Mouse (Mus musculus) layer of hippocampus, postnatal 36 days (tissue): ENCODE measurements around the gene Bicra. TPM values are rescaled to one million over a fixed set of nuclear protein-coding genes. Genes with fewer than 3 reads are reported as not detected.

Experiments used
- DNase-seq, 2 experiments: peaks; one replicate each; pipeline ENCODE4 v3.0.0; 2022
- total RNA-seq, 2 experiments: library from RNA; stranded (reverse); gene quantifications; 2 replicates each; pipeline ENCODE4 v1.2.3; 2021

Gene Bicra
- total RNA-seq, 2 experiments from 2014 or later: 19.5 to 21.9 TPM

DNA sequence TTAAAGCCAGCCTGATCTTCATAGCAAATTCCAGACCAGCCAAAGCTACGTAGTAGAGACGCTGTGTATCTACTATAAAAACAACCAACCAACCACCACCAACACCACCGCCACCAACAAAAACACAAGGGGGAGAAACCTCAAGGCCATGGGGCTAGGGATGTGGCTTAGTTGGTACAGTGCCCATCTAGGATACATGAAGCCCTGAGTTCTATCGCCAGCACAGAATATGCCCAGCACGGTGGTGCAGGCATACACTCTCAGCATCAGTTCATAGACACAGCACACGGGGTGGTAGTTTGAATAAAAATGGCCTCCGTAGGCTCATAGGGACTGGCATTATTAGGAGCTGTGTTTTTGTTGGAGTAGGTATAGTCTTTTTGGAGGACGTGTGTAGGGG is 79.4 kb downstream of the Bicra start:
- DNase-seq: no peak

- peak; percentile 53 to 59 for DNase-seq
These were observed 80.4 kb downstream of the Bicra start, which contains the start of gene Ehd2 for GRCm38 (mm10) chr7:15967312-15967711. Gene Ehd2 (minus strand): TSS chr7:15967567.

GRCm38 (mm10) chr7:15966489-15966888 is 81.2 kb downstream of the Bicra start:
- no peak for DNase-seq

DNA sequence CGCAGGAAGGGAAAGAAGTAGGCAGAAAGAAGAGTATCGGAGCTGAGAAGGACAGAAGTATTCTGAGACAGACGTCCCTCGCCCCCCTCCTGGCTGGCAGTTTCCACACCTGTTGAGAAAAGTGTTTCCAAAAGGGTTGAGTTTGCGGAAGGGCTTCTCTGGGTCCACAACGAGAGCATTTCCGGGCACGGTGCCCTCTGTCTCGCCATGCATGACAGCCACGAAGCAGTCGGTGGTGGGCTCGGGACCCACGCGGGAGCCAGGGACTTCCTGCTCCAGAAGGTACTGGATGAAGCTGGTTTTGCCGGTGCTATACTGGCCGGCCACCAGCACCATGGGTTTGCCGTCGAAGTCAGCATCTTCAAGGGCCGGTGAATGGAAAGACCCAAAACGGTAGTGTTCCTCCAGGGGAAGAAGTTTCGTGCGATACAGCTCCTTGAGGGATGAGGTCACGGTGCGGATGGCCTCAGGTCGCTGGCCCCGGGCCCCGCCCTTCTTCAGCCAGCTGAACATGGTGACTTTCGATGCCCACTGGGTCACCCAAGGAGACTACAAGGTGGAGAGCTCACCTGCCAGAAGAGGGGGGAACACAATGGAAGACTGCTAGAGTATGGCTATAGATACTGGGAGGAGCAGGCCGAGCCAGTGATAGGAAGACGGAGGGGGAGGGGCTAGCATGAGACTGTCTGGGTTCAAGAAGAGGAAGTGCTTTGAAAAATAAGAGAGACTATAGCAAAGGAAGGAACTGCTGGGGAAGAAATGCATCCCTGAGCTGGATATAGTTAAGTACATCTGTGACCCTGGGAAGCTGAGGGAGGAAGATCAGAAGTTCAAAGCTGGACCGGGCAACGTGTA is 83.7 kb downstream of the Bicra start:
- no peak for DNase-seq

DNA sequence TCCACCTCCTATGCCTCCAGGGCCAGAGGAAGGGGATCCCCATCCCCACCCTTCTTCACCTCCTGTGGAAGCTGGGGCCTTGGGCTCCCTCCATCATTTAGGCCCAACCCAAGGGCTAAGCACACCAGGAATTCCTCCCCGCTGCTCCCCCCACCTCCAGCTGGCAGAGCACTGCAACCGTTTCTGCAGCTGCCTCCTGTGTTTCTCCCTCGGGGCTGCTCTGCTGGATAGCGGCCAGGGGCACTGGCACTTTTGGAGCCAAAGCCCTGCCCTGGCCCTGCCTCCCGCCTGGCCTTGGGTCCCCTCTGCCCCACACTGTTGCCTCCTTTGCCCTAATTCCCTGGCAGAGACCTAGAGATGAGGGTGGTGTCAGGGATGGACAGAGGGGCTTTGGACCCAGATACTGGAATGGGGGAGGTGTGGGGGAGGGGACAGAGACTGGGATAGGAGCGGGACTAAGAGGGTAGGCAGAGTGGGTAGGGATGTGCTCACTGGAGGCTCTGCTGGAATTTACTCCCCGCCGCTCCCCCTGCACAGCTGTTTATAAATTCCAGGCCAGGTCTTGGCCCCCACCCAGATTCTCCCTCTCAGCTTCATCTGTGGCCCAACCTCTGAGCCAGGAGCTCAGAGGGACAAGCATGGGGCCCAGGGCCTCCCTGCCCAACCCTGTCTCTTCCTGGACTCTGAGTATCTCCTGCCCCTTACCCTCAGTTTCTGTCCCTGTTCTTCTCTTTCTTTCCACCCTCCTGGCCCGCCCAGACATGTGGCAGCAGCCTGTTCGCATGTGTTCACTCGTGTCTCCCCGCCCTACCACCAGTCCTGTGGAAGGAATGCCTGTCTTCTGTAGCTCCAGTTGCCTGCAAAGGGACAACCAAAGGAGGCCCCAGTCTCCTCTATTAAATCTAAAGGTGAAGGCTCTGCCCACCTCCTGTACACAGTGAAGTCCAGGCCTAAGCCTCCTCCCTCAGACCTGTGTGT is 85.1 kb downstream of the Bicra start:
- peak in 1 of 2 experiments; percentile 51 for DNase-seq

GRCm38 (mm10) chr7:15961798-15962197 is 85.9 kb downstream of the Bicra start:
- no peak for DNase-seq

- no peak for DNase-seq
These were observed 86.5 kb downstream of the Bicra start for GRCm38 (mm10) chr7:15961239-15961638.

DNA sequence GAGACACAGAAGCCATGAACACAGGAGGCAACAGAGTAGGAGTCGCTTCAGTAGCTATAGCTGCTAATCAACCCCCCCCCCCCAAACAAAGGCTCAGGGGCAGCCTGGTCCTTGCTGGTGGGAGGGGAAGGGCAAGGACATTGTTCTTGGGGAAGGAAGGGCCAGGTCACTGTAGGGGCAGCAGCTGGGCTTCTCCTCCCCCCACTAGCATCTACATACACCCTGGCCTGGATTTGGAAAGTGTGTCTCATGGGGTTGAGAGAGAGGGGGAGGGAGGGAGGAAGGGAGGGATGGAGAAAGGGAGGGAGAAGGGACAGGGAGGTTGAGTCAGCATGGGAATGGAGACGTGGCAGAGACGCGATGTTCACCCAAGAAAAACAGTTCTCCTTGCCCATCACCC is 87.0 kb downstream of the Bicra start:
- DNase-seq: no peak

DNA sequence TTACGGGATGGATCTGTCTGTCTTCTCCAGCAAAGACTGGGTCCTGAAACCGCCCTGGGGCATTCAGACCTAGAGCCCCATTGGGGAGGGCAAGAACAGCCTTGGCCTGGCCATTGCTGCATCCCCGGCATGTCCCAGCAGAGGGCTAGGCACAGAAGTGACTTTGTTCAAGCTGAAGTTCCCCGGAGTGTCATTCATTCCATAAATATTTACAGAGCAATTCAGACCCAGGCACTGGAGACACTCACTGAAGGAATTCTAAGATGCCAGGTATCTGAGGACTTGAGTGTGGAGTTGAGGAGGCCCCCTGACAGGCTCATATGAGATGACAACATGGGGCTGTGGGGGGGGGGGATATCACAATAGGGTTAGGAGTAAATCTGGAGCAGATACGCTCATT is 91.6 kb downstream of the Bicra start:
- DNase-seq: no peak

GRCm38 (mm10) chr7:15955509-15955908 is 92.2 kb downstream of the Bicra start:
- DNase-seq: no peak

GRCm38 (mm10) chr7:15954978-15955443 is 92.7 kb downstream of the Bicra start:
- DNase-seq: no peak

DNA sequence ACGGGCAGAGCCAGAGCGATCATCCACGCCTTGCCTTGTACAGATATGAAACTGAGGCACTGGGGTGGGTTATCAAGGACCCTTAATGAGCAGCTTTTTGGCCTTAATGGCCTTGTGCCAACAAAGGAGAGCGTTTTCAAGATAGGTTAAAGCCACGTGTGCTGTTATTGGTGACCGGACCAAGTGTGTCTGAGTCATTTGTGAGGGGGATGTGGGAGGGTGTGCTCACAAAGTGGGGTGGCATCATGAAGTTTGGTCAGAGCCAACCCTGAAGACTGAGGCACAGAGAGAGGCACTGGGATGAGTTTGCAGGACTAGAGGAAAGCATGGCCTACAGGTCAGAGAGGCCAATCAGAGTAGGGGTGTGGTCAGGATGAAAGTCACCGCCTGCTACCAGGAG is 93.3 kb downstream of the Bicra start:
- DNase-seq: no peak

GRCm38 (mm10) chr7:15953307-15954074 is 94.2 kb downstream of the Bicra start:
- no peak for DNase-seq

GRCm38 (mm10) chr7:15952416-15952815 is 95.3 kb downstream of the Bicra start:
- no peak for DNase-seq

GRCm38 (mm10) chr7:15950008-15950407 is 97.7 kb downstream of the Bicra start:
- no peak for DNase-seq

DNA sequence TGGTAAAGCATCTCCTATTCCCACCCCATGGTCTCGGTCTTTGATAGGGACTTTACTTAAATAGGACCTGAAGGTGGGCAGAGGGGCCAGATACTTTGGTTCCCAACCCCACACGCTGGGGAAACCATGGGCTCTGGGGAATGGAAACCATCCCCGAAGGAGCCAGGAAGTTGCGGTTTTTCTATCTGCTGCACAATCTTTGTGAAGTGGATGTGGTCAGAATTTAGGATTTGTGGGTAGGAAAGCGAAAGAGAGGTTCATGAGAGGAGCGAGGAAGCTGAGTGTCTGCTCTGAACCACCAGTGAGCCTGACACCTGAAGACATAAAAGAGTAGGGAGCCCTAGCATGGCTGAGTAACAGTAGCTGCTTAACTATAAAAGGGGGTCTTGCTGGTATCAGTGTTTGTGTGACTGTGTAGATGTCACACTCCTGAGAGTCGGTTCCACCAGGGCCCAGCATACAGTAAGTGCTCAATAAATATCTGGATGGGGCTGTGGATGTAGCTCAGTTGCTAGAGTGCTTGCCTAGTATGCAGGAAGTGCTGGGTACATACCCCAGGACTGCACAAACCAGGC is 98.4 kb downstream of the Bicra start:
- DNase-seq: no peak

DNA sequence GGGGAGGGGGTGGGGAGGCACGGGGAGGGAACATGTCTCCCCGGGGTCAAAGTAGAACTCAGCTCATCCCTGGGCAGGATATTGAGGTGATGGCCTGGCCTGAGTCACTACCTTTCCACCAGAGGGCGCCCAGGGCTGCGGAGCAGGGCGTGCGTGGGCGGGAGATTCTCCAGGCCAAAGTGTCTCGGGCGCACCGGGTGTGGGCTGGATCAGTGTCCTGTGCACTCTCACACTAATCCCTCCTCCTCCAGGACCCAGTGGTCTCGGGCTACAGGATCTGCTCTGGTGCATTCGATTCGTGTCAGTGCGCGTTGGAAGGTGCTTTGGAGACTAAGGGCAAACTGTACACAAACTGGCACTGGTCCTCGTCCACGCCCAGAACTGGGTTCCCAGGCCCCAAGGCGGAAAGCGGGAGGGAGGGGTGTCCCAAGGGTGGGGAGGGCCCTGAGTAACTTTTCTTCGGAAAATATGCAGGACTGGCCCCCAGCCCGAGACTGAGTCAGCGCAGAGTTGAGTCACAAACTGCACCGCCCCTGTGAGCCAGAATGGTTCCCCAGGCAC is 99.3 kb downstream of the Bicra start:
- peak; percentile 42 to 62 for DNase-seq

GRCm38 (mm10) chr7:15947653-15948260 is 100.0 kb downstream of the Bicra start:
- DNase-seq: no peak

GRCm38 (mm10) chr7:15945721-15946536 is 101.8 kb downstream of the Bicra start, which contains the start of gene Nop53:
Gene Nop53 (minus strand): TSS chr7:15946074.
- peak; percentile 94 to 95 for DNase-seq

GRCm38 (mm10) chr7:15945211-15945610 is 102.5 kb downstream of the Bicra start:
- no peak for DNase-seq
